Mouse (Mus musculus) CH12F3 (cell line): ENCODE results near the gene Crebbp.
"Not testable (repeated sequence)": the region's sequence is repeated elsewhere in the genome, so short reads cannot be mapped to it uniquely, and the experiment has no call there.

Source experiments
- in situ Hi-C: fragments of 300-500 bp; cut with MboI; formaldehyde crosslinking; loops from 2 replicates; pipeline ENCODE4 v1.14.3; 2020; ENCODE audit warnings: low sequenced_read_pairs

Gene Crebbp

DNA sequence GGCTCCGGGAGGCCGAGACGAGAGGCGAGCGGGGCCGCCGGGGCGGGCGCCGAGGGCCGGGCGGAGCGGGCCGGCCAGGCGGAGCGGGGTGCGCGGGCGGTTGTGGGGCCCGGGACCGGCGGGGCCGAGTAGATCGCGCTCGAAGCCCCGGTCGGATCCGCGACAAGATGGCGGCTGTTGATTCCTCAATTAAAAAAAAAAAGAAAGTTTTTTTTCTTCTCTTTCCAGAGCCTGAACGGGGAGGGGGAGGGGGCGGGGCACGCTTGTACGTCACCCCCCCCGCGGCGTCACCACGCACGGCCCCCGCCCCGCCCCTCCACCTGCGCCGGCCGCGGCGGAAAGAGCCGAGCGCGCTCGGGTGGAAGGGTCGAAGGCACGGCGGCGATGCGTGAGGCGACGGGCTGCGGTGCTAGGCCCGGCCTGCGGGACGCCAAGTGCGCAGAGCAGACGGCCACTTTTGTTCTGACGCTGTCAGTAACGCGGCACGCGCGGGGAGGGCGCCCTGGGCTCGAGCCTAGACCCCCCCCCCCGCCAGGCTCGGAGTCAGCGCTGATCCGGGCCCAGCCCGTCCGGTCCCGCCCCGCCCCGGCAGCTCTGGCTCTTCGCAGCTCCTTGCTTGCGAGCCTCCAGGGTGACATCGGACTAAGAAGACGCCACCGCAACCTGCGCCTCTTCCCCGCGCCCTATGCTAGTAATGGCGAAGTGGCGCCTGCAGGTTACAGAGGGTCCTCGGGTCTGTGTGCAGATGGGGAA is at the start of gene Crebbp:
Crebbp (minus strand) TSS at position 199 of the 753 bp plus-strand sequence.
- in situ Hi-C loops: no loop called here

DNA sequence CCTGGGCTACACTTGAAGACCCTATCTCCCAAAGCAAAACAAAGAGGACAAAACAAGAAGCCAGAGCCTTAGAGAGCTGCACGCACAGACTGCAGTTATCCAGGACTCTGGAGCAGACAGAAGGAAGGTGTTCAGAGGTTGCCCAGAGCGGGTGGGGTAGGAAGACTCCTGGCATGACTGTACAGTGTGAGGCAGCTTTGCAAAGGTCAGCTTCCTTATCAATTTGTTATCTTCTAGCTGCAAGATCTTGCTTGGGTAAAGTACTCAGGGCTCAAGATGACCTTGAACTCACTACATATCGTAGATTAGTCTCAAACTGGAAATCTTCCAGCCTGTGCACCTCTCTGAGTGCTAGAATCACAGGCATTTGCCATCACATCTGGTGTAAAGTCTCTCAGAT is 49.7 kb upstream of the Crebbp start:
- in situ Hi-C loops: no loop called here

DNA sequence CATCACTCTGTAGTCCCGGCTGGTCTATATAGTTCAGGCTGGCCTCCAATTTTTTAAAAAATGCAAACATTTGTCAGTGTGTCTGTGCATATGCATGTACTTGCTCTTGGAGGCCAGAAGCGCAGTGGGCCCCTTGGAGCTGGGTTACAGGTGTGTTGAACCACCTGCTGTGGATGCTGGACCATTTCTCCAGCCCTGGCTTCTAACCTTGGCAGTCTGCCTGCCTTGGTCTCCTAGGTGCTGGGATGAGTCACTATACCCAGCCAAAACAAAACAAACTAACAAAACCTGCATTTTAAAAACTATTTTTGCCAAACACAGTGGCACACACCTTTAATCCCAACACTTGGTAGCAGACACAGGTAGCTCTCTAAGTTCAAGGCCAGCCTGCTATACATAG is 43.7 kb upstream of the Crebbp start:
- in situ Hi-C loops: no loop called here

DNA sequence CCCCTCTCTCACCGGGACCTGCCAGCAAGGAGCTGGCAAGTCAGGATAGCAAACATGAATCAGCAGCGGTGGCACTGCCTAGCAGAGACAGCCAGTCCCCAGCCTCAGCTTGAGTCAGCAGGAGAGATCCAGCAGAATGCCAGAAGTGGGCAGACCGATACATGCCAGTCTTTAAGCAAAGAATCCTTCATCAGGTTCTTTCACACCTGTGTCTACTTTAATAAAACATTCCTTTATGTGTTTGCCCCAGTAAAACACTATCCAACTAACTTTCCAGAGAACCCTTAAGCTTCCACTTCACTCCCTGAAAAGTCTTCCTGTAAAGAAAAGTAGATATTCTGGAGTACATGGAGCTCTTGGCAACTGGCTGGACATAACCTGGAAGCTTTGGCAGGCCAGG is 35.0 kb upstream of the Crebbp start:
- in situ Hi-C loops: no loop called here

DNA sequence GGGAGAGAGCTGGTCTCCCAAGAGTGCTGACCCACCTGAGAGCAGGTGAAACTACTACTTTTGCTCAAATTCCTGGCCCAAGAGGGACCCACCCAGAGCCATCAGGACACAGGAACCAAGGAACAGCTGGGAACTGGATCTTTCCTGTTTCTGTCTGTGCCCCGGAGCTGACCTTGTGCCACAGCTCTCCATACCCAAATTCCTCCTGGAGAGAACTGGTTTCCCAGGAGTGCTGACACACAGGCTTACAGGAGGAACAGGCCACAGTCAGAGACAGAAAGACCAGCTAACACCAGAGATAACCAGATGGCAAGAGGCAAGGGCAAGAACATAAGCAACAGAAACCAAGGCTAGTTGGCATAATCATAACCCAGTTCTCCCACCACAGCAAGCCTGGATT is 31.4 kb upstream of the Crebbp start:
- in situ Hi-C loops: not testable (repeated sequence)

DNA sequence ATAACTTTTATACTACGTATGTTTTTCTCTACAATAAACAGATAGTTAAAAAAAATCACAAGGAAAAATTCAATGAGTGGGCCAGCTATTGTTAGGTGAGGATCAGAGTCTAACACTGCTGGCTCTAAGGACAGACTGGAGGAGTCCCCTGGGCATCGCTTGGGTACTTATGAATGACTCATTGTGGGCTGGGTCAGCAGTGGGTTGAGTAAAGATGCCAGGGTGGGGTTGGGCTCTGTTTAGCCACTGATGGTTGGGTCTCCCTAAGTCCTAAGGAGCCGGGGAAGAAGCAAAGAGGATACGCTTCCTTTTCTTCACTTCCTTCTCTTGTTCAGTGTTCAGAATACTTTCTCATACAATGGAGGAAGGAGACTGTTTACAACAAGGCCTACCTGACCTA is 22.3 kb upstream of the Crebbp start:
- in situ Hi-C loops: no loop called here

DNA sequence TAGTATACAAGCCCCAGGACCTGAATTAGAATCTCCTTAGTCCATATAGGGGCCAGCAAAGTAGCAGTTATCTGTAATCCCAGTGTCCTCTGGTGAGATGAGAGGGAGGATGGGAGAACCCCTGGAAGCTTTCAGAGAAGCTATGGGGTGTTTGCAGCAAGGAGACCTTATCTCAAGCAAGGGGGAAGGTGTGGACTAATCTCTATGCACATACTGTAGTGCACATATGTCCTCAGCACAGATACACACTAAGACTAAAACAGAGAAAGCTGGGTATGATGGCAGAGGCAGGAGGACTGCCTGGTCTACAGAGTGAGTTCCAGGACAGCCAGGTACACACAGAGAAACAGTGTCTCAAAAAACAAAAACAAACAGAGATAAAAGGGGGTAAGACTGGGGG is 21.8 kb upstream of the Crebbp start:
- in situ Hi-C loops: no loop called here

DNA sequence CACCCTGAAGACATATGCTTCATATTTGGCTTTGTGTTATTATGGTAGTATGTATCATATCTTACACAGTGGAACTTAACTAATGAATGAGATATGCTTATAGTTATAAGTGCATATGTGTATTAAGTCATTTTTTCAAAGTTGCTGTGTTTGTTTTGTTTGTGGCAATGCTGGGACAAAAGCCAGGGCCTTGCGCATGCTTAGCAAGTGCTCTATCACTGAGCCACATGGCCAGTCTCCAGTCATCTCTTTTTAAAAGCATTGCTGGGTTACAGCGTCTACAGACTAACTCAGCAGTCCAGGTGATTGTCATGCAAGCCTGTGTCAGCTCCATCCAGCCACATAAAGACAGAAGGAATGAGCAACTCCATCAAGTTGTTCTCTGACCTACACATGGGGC is 12.0 kb upstream of the Crebbp start:
- in situ Hi-C loops: no loop called here

DNA sequence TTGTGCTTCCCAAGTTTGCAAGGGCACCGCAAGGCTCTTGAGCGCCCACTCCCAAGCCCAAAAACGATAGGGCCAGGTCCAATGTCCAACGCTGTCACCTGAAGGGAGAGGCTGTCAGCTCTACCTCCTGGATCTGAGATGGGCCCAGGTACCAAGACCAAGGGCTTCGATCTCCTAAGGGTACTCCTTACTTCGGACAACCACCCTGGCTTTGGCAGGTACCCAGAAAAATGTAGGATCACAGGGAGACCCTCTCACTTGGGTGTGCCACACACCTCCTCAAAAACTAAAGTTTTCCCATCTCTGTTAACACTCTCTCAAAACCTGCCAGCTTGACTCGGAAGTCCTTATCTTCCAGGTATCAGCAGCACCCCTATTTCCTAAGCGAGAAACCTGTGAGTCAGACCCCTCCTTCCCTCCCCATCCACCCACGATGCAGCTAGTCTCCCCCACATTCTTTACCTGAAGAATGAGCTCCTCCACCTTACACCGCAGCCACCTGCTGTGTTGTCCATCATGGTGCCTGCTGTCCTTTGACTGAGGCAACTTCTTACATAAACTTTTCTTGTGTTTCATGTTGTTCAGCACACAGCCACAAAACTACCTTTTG is 939 bp upstream of the Crebbp start:
- in situ Hi-C loops: no loop called here

DNA sequence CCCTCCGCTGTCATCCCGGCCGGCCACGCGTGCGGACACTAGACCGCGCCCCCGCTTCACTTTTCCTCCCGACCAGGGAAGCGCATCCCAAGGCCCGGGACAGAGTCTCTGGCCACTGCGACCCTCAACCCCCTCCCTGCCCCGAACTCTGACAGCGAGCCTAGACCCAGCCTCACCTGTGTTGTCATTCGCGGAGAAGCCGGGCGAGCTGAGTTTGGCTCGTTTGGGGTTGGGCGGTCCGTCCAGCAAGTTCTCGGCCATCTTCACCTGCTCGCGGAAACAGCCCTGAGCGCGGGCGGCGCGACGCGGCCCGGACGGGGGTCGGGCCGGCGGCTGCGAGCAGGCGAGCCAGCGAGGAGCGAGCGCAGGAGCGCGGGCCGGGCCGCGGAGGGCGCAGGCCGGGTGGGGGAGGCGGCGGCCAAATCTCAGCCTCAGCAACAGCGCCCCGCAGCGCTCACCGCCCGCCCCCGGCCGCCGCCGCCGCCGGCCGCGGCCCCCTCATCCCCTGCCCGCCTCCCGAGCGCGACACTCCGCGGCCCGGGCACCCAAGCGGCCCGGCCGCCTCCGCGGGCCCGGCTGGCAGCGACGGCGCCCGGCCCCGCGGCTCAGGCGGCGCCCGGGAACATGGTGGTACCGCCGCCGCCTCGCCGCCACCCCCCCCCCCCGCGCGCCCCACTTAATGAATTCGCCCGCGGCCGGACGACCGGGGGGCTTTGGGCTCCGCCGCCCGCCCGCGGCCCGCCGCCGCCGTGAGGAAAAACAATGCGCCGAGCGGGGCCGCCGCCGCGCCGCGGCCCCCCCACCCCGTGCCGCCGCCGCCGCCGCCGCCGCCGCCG is 616 bp downstream of the Crebbp start:
- in situ Hi-C loops: no loop called here

DNA sequence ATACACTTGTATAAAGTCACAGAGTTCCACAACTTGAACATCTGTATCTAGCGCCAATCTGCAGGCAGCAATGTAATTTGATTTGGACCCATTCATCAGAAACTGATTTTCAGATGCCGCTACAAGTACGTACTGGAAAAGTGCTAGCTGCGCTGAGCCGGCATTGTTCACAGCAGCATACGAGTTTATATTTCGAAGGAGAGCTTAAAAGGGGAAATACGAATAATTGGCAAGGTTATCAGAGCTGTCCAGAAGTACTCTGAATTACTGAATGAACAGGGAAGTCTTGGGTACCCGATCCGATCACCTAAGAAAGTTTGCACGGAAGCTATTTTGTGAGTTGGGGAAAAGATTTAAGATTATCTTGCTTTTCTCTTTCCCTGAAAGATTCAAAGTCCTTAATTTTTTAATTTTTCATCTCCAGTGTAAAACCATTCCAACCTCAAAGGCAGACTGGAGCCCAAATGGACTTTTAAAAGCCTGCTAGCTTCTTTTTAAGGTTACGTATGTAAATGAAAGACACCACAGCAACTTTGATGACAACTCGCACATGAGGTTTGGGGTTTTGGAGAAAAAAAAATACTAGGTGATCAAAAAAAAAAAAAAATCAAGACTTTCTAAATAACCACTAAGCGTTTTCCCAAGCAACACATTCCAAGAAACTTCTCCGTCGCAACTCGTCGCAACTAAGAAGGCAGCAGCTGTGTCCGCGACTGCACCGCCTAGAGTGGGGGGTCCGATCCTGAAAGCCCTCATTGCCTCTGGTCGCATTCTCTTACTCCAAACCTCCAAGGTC is 1.4 kb downstream of the Crebbp start:
- in situ Hi-C loops: no loop called here

DNA sequence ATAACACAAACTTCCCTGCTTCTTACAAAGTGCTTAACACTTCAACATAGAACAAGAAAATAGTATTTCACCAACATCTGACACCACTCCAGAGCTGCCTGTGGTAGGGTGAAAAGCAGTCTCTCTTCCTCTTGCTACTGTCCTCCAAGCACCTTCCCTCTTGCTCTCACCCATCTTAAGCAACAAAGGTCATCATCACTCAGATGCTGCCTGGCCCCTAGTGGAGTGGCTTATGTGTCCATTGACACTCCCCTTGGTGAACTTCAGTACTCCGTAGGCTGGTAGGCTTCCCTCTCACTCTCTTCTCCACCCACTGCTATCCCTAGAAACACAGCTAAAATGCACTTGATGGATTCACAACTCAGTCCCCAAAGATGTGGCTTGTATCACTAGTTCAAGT is 3.5 kb downstream of the Crebbp start:
- in situ Hi-C loops: no loop called here

DNA sequence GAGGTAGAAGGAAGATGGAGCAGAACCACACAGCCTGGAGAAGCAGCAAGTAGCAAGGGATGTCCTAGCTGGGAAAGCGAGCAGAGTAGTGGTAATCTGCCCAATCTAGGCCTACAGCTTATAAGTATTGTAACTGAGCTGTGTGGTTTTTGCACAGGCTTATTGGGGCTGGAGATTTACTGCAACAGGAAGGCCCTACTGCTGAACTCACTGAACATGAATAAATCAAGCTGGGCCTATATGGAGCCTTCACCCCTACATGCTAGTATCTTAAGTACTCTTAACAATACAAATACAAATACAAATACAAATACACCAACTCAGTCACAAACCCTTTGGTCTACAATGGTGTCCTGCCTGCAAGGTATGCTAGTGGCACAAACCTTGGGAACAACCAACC is 10.2 kb downstream of the Crebbp start:
- in situ Hi-C loops: no loop called here

DNA sequence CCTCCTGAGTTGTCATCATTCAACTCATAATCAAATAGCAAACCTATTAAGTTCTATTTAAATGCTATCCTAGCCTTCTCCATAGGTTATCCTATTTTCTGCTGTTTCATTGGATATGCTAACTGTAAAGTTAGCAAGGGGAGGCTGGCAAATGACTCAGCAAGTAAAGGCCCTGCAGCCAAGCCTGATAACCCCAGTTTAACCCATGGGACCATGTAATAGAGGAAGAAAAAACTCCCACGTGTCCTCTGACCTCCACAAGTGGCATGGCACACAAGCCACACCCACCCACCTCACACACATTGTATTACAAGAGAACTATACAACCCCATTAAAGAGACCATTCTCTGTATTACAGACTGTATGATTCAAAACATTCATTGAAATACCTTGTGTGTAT is 13.8 kb downstream of the Crebbp start:
- in situ Hi-C loops: no loop called here

DNA sequence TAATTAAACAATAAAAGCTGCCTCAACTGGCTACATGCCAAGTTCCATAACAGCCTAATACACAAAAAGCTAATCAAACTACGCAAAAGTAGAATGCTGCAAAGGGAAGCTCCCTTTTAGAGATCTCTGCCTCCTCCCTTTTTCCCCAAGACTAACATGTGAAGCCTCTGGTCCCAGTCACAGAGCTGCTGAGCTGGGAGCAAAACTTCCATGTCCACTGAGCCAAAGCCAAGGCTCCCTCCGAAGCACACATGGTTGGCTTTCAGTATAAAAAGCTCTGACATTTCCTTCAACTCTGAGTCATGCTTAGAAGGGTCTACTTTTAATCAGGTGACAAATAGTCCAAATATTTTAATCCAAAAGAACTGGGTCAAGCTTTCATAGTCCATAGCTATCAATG is 14.2 kb downstream of the Crebbp start:
- in situ Hi-C loops: no loop called here

DNA sequence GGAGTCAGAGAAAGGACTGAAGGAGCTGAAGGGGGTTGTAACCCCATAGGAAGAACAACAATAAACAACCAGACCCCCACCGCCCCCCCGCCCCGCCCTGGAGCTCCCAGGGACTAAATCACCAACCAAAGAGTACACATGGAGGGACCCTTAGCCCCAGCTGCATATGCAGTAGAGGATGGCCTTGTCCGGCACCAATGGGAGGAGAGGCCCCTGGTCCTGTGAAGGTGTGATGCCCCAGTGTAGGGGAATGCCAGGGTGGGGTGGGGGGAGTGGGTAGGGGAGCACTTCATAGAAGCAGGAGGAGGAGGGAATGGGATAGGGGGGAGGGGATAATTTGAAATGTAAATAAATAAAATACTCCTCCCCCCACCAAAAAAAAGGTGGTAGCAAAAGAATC is 15.8 kb downstream of the Crebbp start:
- in situ Hi-C loops: no loop called here

DNA sequence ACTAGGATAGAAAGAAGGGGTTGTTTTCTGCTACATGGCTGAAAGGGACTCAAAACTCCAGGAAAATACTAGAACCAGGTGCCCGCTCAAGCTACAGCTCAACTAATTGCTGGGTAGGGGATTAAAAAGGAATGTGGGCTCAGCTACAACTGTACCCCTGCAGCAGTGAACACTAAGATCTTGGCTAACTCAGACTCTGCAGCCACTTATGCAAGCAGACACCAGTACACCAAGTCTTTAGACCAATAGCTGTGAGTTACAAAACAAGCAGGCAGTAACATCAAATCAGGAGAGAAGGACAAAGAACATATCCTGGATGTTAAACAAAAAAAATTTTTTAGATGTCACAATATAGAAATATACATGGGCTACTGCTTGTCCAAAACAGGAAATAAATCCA is 23.6 kb downstream of the Crebbp start:
- in situ Hi-C loops: no loop called here

DNA sequence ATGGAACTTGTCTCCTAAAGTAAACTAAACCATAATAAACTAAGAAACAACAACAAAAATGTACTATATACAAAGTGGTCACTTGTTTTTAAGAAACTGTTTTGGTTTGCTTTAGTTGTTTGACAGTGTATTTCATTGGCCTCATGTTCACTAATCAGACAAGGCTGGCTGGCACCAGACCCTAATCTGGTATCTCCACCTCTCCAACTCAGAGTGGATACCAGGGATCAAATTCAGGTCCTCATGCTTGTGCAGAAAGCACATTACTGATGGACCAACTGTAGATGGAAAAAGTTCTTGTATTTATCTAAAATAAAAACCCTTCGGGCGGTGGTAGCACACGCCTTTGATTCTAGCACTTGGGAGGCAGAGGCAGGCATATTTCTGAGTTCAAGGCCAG is 38.7 kb downstream of the Crebbp start:
- in situ Hi-C loops: no loop called here

DNA sequence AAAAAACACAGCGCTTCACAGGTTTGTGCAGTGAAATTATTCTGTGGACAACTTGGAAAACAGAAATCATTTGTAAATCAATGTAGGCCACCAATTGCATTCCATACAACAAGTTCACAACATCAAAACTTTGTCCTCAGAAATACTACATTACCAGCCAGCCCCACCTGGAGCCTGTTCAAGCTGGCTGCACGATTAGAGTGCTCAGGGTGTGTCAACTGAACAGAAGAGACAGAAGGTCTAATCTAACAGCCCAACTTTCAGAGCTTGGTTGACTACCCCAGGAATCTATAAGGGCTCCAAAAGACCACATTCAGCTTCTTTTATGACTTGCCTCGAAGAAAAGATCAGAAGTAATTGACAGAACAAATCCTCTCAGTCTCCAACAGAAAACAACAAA is 44.3 kb downstream of the Crebbp start:
- in situ Hi-C loops: no loop called here

DNA sequence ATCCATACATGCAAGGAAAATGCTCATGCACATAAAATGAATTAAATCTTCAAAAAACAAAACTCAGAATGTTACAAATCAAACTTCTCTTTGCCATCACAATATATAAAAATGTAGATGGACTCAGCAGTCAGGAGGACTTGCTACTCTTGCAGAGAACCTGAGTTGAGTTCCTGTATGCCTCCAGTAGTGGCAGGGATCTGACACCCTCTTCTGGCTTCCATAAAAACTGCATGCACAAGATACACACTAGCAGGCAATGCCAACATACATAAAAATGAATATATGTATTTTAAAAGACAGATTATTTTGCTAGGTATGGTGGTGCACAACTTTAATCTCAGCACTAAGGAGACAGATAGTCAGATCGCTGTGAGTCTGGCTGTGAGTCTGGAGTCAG is 45.3 kb downstream of the Crebbp start:
- in situ Hi-C loops: no loop called here

DNA sequence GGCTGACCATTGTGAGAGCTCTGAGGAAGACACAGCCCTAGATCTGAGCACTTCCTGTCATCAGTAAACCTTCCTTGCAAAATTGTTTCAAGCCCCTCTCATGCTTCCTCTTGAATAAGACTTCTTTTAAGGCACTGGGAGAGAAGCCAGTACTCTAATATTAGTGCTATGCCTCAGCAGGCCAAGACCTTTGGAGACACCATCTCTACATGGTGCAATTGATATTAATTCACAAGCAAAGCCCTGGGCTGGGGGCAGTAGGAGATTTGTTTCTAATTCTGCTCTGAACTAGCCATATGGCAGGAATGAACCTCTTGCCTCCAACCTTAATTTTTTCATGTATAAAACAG is 52.9 kb downstream of the Crebbp start:
- in situ Hi-C loops: no loop called here
